Mouse (Mus musculus): ENCODE data around the gene Spata31d1d. TPM values are rescaled to one million over a fixed set of nuclear protein-coding genes. Genes with fewer than 3 reads are reported as not detected.
"Not testable (repeated sequence)": the region's sequence is repeated elsewhere in the genome, so short reads cannot be mapped to it uniquely, and the experiment has no call there.

Spata31d1d gene
- polyA plus RNA-seq, 1 experiment from 2014 or later: not detected

DNA sequence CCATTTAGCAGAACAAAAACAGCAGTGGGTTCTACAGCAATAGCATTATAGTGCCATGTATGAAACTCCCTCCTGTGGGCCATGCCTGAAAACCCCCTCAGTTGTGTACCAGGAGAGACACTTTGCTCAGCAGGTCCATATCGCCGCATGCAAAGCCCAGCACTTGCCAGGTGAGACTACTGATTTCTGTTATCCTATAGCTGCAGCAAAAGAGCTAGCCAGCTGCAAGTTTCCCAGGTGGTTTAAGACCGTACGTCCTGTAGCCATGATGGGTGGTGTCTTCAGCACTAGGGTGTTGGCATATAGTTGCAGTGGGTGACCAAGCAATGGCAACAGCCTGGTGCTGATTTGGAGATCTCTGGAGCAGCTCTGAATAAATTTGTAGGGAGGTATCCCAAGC, 7.8 kb upstream of the Spata31d1d start:
- Histone ChIP-seq H3K27ac (ENCODE audit: low read depth, low read length) (no peak overlapping the region), H3K36me3 (ENCODE audit: control insufficient read depth, insufficient read depth, low read length) (no peaks in the 10 kb centered on the region), H3K9ac (ENCODE audit: low read depth, low read length) (no peak overlapping the region), H3K9me3 (ENCODE audit: control insufficient read depth, low read length) (no peaks in the 10 kb centered on the region), H3K4me1 (ENCODE audit: control insufficient read depth, insufficient read depth, low read depth, low read length) (no peaks in the 10 kb centered on the region), H3K4me3 (ENCODE audit: low read length) (no peak overlapping the region), H3K27me3 (replicated peaks; ENCODE audit: control insufficient read depth, insufficient read depth, low read length) (no peaks in the 10 kb centered on the region), H3K4me2 (ENCODE audit: low read length) (no peak overlapping the region)
- no peak for ATAC-seq
- 90% methylated on average over 4 of the region's 4 CpGs for WGBS

DNA sequence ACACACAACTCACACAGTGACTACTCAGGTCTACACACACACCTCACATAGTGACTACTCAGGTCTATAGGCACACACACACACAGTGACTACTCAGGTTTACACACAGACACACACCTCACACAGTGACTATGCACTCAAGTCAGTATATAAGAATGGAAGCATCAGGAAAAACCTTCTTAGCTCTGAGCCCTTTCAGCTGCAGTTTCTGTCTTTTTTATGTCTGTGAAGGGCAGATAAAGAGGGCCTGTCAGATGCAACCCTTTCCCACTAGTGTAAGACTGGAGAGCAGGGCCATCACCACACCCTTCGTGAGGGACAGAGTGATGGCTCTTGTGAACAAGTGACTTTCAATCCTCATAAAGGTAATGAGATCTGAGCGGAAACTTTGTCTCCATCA, 6.9 kb upstream of the Spata31d1d start:
- ATAC-seq: no peak

GRCm38 (mm10) chr13:59735190-59735589, 3.6 kb upstream of the Spata31d1d start:
- no peaks in the 10 kb centered on the region for H3K36me3 ChIP-seq (ENCODE audit: control insufficient read depth, insufficient read depth, low read length)
- no peaks in the 10 kb centered on the region for H3K4me1 ChIP-seq (ENCODE audit: control insufficient read depth, insufficient read depth, low read depth, low read length)
- H3K9ac ChIP-seq (ENCODE audit: low read depth, low read length): no peak overlapping the region
- H3K27ac ChIP-seq (ENCODE audit: low read depth, low read length): no peak overlapping the region
- no peak overlapping the region for H3K4me3 ChIP-seq (ENCODE audit: low read length)
- 27% methylated on average over 3 of the region's 3 CpGs for WGBS
- ATAC-seq: peak; percentile 73
- no peaks in the 10 kb centered on the region; the same call in 1 of the 2 replicates for H3K27me3 ChIP-seq (replicated peaks; ENCODE audit: control insufficient read depth, insufficient read depth, low read length)
- no peak overlapping the region for H3K4me2 ChIP-seq (ENCODE audit: low read length)
- H3K9me3 ChIP-seq (ENCODE audit: control insufficient read depth, low read length): no peaks in the 10 kb centered on the region

More for the DNA sequence above, 6.9 kb upstream of the Spata31d1d start:
- Histone ChIP-seq H3K4me3 (ENCODE audit: low read length) (no peak overlapping the region), H3K27ac (ENCODE audit: low read depth, low read length) (no peak overlapping the region), H3K36me3 (ENCODE audit: control insufficient read depth, insufficient read depth, low read length) (no peaks in the 10 kb centered on the region), H3K27me3 (replicated peaks; ENCODE audit: control insufficient read depth, insufficient read depth, low read length) (no peaks in the 10 kb centered on the region), H3K4me1 (ENCODE audit: control insufficient read depth, insufficient read depth, low read depth, low read length) (no peaks in the 10 kb centered on the region), H3K9ac (ENCODE audit: low read depth, low read length) (no peak overlapping the region), H3K9me3 (ENCODE audit: control insufficient read depth, low read length) (no peaks in the 10 kb centered on the region), H3K4me2 (ENCODE audit: low read length) (no peak overlapping the region)
- WGBS: 83% methylated on average over 2 of the region's 2 CpGs

GRCm38 (mm10) chr13:59734347-59734746, 2.8 kb upstream of the Spata31d1d start:
- not testable (repeated sequence) for H3K27me3 ChIP-seq (replicated peaks; ENCODE audit: control insufficient read depth, insufficient read depth, low read length); ATAC-seq; H3K4me2 ChIP-seq (ENCODE audit: low read length); H3K4me3 ChIP-seq (ENCODE audit: low read length); H3K4me1 ChIP-seq (ENCODE audit: control insufficient read depth, insufficient read depth, low read depth, low read length); H3K36me3 ChIP-seq (ENCODE audit: control insufficient read depth, insufficient read depth, low read length); H3K9me3 ChIP-seq (ENCODE audit: control insufficient read depth, low read length); H3K9ac ChIP-seq (ENCODE audit: low read depth, low read length); H3K27ac ChIP-seq (ENCODE audit: low read depth, low read length)
- WGBS: 42% methylated on average over 6 of the region's 6 CpGs

DNA sequence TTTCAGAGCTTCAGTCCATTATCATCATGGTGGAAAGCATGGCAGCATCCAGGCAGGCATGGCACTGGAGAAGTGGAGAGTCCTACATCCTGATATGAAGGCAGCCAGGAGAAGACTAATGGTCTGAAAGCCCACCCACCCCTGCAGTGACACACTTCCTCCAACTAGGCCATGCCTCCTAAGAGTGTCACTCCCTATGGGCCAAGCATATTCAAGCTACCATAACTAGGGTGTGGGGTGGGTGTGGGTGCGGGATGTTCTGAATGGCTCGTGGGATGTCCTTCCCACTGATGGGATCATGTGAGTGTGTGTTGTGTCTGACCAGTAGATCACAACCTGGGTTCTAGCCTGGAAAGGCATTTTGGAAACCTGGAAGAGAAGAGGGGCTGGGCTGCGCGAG, 2.4 kb upstream of the Spata31d1d start:
- H3K4me2 ChIP-seq (ENCODE audit: low read length): no peak overlapping the region
- no peaks in the 10 kb centered on the region; the same call in 1 of the 2 replicates for H3K27me3 ChIP-seq (replicated peaks; ENCODE audit: control insufficient read depth, insufficient read depth, low read length)
- 93% methylated on average over 2 of the region's 4 CpGs for WGBS
- H3K36me3 ChIP-seq (ENCODE audit: control insufficient read depth, insufficient read depth, low read length): no peaks in the 10 kb centered on the region
- H3K4me1 ChIP-seq (ENCODE audit: control insufficient read depth, insufficient read depth, low read depth, low read length): no peaks in the 10 kb centered on the region
- ATAC-seq: no peak
- H3K9me3 ChIP-seq (ENCODE audit: control insufficient read depth, low read length): no peaks in the 10 kb centered on the region
- H3K27ac ChIP-seq (ENCODE audit: low read depth, low read length): no peak overlapping the region
- H3K4me3 ChIP-seq (ENCODE audit: low read length): no peak overlapping the region
- H3K9ac ChIP-seq (ENCODE audit: low read depth, low read length): no peak overlapping the region

GRCm38 (mm10) chr13:59728378-59729093, 3.0 kb downstream of the Spata31d1d start:
- H3K9ac ChIP-seq (ENCODE audit: low read depth, low read length): no peak overlapping the region
- 28% methylated on average over 7 of the region's 7 CpGs for WGBS
- H3K27me3 ChIP-seq (replicated peaks; ENCODE audit: control insufficient read depth, insufficient read depth, low read length): no peaks in the 10 kb centered on the region; the same call in 1 of the 2 replicates
- ATAC-seq: peak; percentile 90
- no peak overlapping the region for H3K27ac ChIP-seq (ENCODE audit: low read depth, low read length)
- no peaks in the 10 kb centered on the region for H3K36me3 ChIP-seq (ENCODE audit: control insufficient read depth, insufficient read depth, low read length)
- peaks cover 2% of the 10 kb centered on the region; the same call in 1 of the 2 replicates for H3K4me1 ChIP-seq (ENCODE audit: control insufficient read depth, insufficient read depth, low read depth, low read length)
- H3K4me2 ChIP-seq (ENCODE audit: low read length): no peak overlapping the region
- H3K4me3 ChIP-seq (ENCODE audit: low read length): no peak overlapping the region
- H3K9me3 ChIP-seq (ENCODE audit: control insufficient read depth, low read length): no peaks in the 10 kb centered on the region

DNA sequence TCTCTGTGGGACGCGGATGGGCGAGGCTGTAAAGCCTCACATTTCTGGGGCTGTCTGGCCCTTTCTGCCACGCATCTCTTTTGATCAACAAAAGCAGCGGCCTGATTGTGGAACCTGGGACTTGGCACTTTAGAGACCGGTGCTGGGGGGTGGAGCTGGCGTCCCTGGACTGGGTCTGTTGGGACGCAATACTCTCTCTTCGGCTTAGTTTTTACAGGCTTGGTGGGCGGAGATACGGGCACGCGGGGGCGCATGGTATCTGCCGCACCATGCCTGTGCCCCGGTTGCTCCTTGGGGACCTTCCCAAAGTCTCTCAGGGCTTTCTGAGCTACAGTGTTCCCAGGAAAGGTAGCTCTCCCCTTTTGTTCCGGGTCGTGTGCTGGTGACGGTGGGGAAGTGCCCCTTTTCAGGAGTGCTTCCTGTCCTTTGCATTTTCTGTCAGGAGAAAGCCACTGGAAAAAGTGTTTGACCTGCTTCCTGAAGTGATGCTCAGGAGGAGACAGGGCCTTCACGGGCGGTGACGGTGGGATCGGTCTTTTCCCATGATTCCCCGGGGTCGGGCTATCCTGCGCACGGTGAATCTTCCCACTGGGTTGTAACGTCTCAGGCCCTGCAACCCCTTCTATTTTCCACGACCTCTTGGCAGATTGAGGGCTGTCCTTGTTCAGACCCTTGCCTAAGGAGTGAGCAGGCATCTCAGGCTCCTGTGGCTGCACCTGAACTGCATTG, 5.2 kb downstream of the Spata31d1d start:
- Histone ChIP-seq H3K27me3 (replicated peaks; ENCODE audit: control insufficient read depth, insufficient read depth, low read length) (no peaks in the 10 kb centered on the region; the same call in 1 of the 2 replicates), H3K9me3 (ENCODE audit: control insufficient read depth, low read length) (no peaks in the 10 kb centered on the region), H3K4me1 (ENCODE audit: control insufficient read depth, insufficient read depth, low read depth, low read length) (peaks cover 2% of the 10 kb centered on the region; the same call in 1 of the 2 replicates), H3K4me2 (ENCODE audit: low read length) (peak overlapping the region; percentile 49), H3K27ac (ENCODE audit: low read depth, low read length) (no peak overlapping the region), H3K4me3 (ENCODE audit: low read length) (peak overlapping the region; percentile 16), H3K36me3 (ENCODE audit: control insufficient read depth, insufficient read depth, low read length) (no peaks in the 10 kb centered on the region), H3K9ac (ENCODE audit: low read depth, low read length) (peak overlapping the region; percentile 50; the same call in 1 of the 2 replicates)
- 34% methylated on average over 29 of the region's 29 CpGs for WGBS
- ATAC-seq: no peak

- H3K4me2 ChIP-seq (ENCODE audit: low read length); H3K27ac ChIP-seq (ENCODE audit: low read depth, low read length); H3K36me3 ChIP-seq (ENCODE audit: control insufficient read depth, insufficient read depth, low read length); H3K4me1 ChIP-seq (ENCODE audit: control insufficient read depth, insufficient read depth, low read depth, low read length); H3K4me3 ChIP-seq (ENCODE audit: low read length); H3K27me3 ChIP-seq (replicated peaks; ENCODE audit: control insufficient read depth, insufficient read depth, low read length); H3K9ac ChIP-seq (ENCODE audit: low read depth, low read length); ATAC-seq; H3K9me3 ChIP-seq (ENCODE audit: control insufficient read depth, low read length): not testable (repeated sequence)
- 91% methylated on average over 1 of the region's 1 CpGs for WGBS
Measured at GRCm38 (mm10) chr13:59722089-59722488, 9.5 kb downstream of the Spata31d1d start.

- Histone ChIP-seq H3K4me1 (ENCODE audit: control insufficient read depth, insufficient read depth, low read depth, low read length) (no peaks in the 10 kb centered on the region; the same call in 1 of the 2 replicates), H3K9ac (ENCODE audit: low read depth, low read length) (no peak overlapping the region), H3K36me3 (ENCODE audit: control insufficient read depth, insufficient read depth, low read length) (no peaks in the 10 kb centered on the region), H3K4me2 (ENCODE audit: low read length) (no peak overlapping the region), H3K4me3 (ENCODE audit: low read length) (no peak overlapping the region), H3K9me3 (ENCODE audit: control insufficient read depth, low read length) (no peaks in the 10 kb centered on the region), H3K27me3 (replicated peaks; ENCODE audit: control insufficient read depth, insufficient read depth, low read length) (no peaks in the 10 kb centered on the region), H3K27ac (ENCODE audit: low read depth, low read length) (no peak overlapping the region)
- 76% methylated on average over 1 of the region's 1 CpGs for WGBS
- ATAC-seq: no peak
Measured at GRCm38 (mm10) chr13:59719475-59719874, 12.1 kb downstream of the Spata31d1d start.

Measured in hindbrain, embryonic 16.5 days (tissue).